ENCODE assay signal across 8 mouse cellular contexts in genomic region chr9:49798806-49799205, GRCm38 (mm10). TPM values are rescaled to one million over a fixed set of nuclear protein-coding genes. Genes with fewer than 3 reads are reported as not detected.
DNase-seq lines count a peak whose midpoint lies in the region; ATAC-seq and TF ChIP-seq lines count a peak whose summit lies in the region.

Gene Ncam1, minus strand, starts transcription at chr9:49798925.

- TF ChIP-seq POLR2A in heart, adult 2 months (IDR thresholded peaks at IDR 0.05; ENCODE audit: insufficient read depth, low read depth, low read length) = no peak
- TF ChIP-seq POLR2A in small intestine, adult 2 months (IDR thresholded peaks at IDR 0.05; ENCODE audit: low read depth, low read length) = no peak

- no peak for ATAC-seq in CD4-positive, CD25-positive, alpha-beta regulatory T cell, adult 4 months
- peak; percentile 72 for ATAC-seq in embryonic facial prominence, embryonic 12.5 days (ENCODE audit: insufficient number of reproducible peaks, insufficient read depth, low FRiP score, low TSS enrichment)
- peak; percentile 75 for ATAC-seq in midbrain, embryonic 11.5 days (ENCODE audit: low FRiP score)

- H3K4me1 ChIP-seq in embryonic facial prominence, embryonic 12.5 days = peaks cover 3% of the 10 kb centered on the region; the same call in 1 of the 2 replicates
- H3K4me1 ChIP-seq in heart, adult 2 months (ENCODE audit: control insufficient read depth, insufficient read depth, low read length) = no peaks in the 10 kb centered on the region
- H3K4me1 ChIP-seq in midbrain, embryonic 11.5 days (ENCODE audit: control insufficient read depth, insufficient read depth, low read length) = peaks cover 3% of the 10 kb centered on the region
- no peaks in the 10 kb centered on the region for H3K4me1 ChIP-seq in small intestine, adult 2 months (ENCODE audit: control insufficient read depth, insufficient read depth, insufficient read length, low read length)

- peak within 1 kb of the TSS; percentile 67 for H3K9ac ChIP-seq in embryonic facial prominence, embryonic 12.5 days
- H3K9ac ChIP-seq in heart, adult 2 months (ENCODE audit: low read depth, low read length) = peak within 1 kb of the TSS; percentile 54
- peak within 1 kb of the TSS; percentile 90 for H3K9ac ChIP-seq in midbrain, embryonic 11.5 days (ENCODE audit: low read length)

- no peaks in the 10 kb centered on the region for H3K36me3 ChIP-seq in embryonic facial prominence, embryonic 12.5 days
- H3K36me3 ChIP-seq in heart, adult 2 months (ENCODE audit: control insufficient read depth, insufficient read depth, low read length) = no peaks in the 10 kb centered on the region
- H3K36me3 ChIP-seq in midbrain, embryonic 11.5 days (ENCODE audit: control insufficient read depth, insufficient read depth, low read length) = no peaks in the 10 kb centered on the region
- H3K36me3 ChIP-seq in small intestine, adult 2 months (ENCODE audit: control insufficient read depth, insufficient read depth, low read length) = no peaks in the 10 kb centered on the region

- WGBS in embryonic facial prominence, embryonic 12.5 days = 0% methylated on average over 23 of the region's 23 CpGs
- under 1% methylated on average over 23 of the region's 23 CpGs for WGBS in heart, adult 2 months
- under 1% methylated on average over 23 of the region's 23 CpGs for WGBS in midbrain, embryonic 11.5 days
- 2% methylated on average over 23 of the region's 23 CpGs for WGBS in small intestine, adult 2 months

- DNase-seq in CD4-positive, CD25-positive, alpha-beta regulatory T cell, adult 2 months (ENCODE audit: low read depth, low spot score) = peak; percentile 22
- peak; percentile 73 to 78 for DNase-seq in heart, adult 2 months
- peak; percentile 69 for DNase-seq in kidney, adult 18-20 months
- DNase-seq in left cerebral cortex, postnatal 4 days = peak; percentile 97
- DNase-seq in midbrain, embryonic 11.5 days (ENCODE audit: low spot score, missing footprints) = peak; percentile 100

- H3K4me2 ChIP-seq in embryonic facial prominence, embryonic 12.5 days (replicated peaks) = peak within 1 kb of the TSS; percentile 94
- peak within 1 kb of the TSS; percentile 97 for H3K4me2 ChIP-seq in midbrain, embryonic 11.5 days

- peak within 1 kb of the TSS; percentile 67 for H3K4me3 ChIP-seq in embryonic facial prominence, embryonic 12.5 days
- peak within 1 kb of the TSS; percentile 56 for H3K4me3 ChIP-seq in heart, adult 2 months
- peak within 1 kb of the TSS; percentile 81 for H3K4me3 ChIP-seq in midbrain, embryonic 11.5 days (ENCODE audit: low read depth, low read length)
- peak within 1 kb of the TSS; percentile 67 for H3K4me3 ChIP-seq in small intestine, adult 2 months (ENCODE audit: low read depth, low read length)

- no peak for TF ChIP-seq EP300 in heart, adult 2 months (IDR thresholded peaks at IDR 0.05; ENCODE audit: insufficient read depth, low read depth, low read length)

- H3K9me3 ChIP-seq in embryonic facial prominence, embryonic 12.5 days = no peaks in the 10 kb centered on the region
- no peaks in the 10 kb centered on the region for H3K9me3 ChIP-seq in midbrain, embryonic 11.5 days (ENCODE audit: control insufficient read depth, low read length)

- H3K27me3 ChIP-seq in embryonic facial prominence, embryonic 12.5 days = 0 out of 2 replicates have a peak, but pooled peaks cover 6% of the 10 kb centered on the region
- H3K27me3 ChIP-seq in heart, adult 2 months (ENCODE audit: control insufficient read depth, insufficient read depth, low read length) = no peaks in the 10 kb centered on the region; the same call in 1 of the 2 replicates
- H3K27me3 ChIP-seq in midbrain, embryonic 11.5 days (ENCODE audit: control insufficient read depth, insufficient read depth, low read length) = peaks cover 2% of the 10 kb centered on the region; the same call in 1 of the 2 replicates
- H3K27me3 ChIP-seq in small intestine, adult 2 months (ENCODE audit: control insufficient read depth, insufficient read depth, low read length) = peaks cover 11% of the 10 kb centered on the region; the same call in 1 of the 2 replicates

- no peaks in the 10 kb centered on the region for H3K79me2 ChIP-seq in heart, adult 2 months (replicated peaks; ENCODE audit: control insufficient read depth, insufficient read depth, low read length)

- H3K27ac ChIP-seq in embryonic facial prominence, embryonic 12.5 days = peak within 1 kb of the TSS; percentile 72
- H3K27ac ChIP-seq in heart, adult 2 months = no peak within 1 kb of the TSS
- H3K27ac ChIP-seq in midbrain, embryonic 11.5 days (ENCODE audit: low read depth, low read length) = peak within 1 kb of the TSS; percentile 52
- no peak within 1 kb of the TSS for H3K27ac ChIP-seq in small intestine, adult 2 months (ENCODE audit: insufficient read depth, low read depth, low read length)

- TF ChIP-seq CTCF in heart, adult 2 months (IDR thresholded peaks at IDR 0.05) = no peak
- TF ChIP-seq CTCF in small intestine, adult 2 months (IDR thresholded peaks at IDR 0.05; ENCODE audit: extremely low read depth, insufficient read length, insufficient replicate concordance, low read depth, low read length) = no peak

- intact Hi-C loops in heart, adult 2 months (cut with DNase I) = loop anchor here (10.0 kb wide), 1 partner anchor 376 kb away; no protein-coding TSS in a partner anchor
- intact Hi-C loops in left cerebral cortex, postnatal 4 days (cut with DNase I) = loop anchor here (2.0 to 10.0 kb wide), 5 partner anchors 136 to 636 kb away; no protein-coding TSS in a partner anchor

RNA-seq across cellular contexts. Expression of gene Ncam1, which starts in this region (rescaled TPM):
- polyA plus RNA-seq in CD4-positive, CD25-positive, alpha-beta regulatory T cell, adult 4 months (2017; shearing (Covaris generic)) = under 1 TPM; 0.24 to 0.56 TPM
- 85.4 and 93.3 TPM in 2 replicates for polyA plus RNA-seq in embryonic facial prominence, embryonic 12.5 days (2016; fragmentation: Nextera tagmentation; extraction: Ambion mirVana)
- total RNA-seq in heart, adult 2 months (2021) = 1 to 10 TPM; 4.7 to 5.4 TPM
- polyA plus RNA-seq in heart, adult 2 months (2012; rRNA removed) = 4.0 and 4.1 TPM in 2 replicates
- 1,000 to 10,000 TPM; 1,041 to 1,075 TPM for total RNA-seq in left cerebral cortex, postnatal 4 days (2021)
- 107 and 109 TPM in 2 replicates for polyA plus RNA-seq in midbrain, embryonic 11.5 days (2014; fragmentation: Nextera tagmentation; extraction: Ambion mirVana)
- polyA plus RNA-seq in small intestine, adult 2 months (2012; rRNA removed) = 1.6 and 3.5 TPM in 2 replicates

Comparison
In these comparisons a context has a peak if more than half of its experiments do, and no peak if none do; other contexts are left out.
1. RNA of gene Ncam1 (total RNA-seq): 1,041 to 1,075 TPM in left cerebral cortex, postnatal 4 days; 4.7 to 5.4 TPM in heart, adult 2 months; every median in the first group is over 100 times any median in the second.
2. RNA of gene Ncam1 (polyA plus RNA-seq): 107 to 109 TPM in midbrain, embryonic 11.5 days and 85.4 to 93.3 TPM in embryonic facial prominence, embryonic 12.5 days; 4.0 to 4.1 TPM in heart, adult 2 months, 1.6 to 3.5 TPM in small intestine, adult 2 months and 0.24 to 0.56 TPM in CD4-positive, CD25-positive, alpha-beta regulatory T cell, adult 4 months; every median in the first group is over 10 times any median in the second.
3. DNase-seq: peak in every context shown above with its lines; median percentile 100 in midbrain, embryonic 11.5 days; 97 in left cerebral cortex, postnatal 4 days; 76 in heart, adult 2 months; 69 in kidney, adult 18-20 months; 22 in CD4-positive, CD25-positive, alpha-beta regulatory T cell, adult 2 months.
4. H3K27ac ChIP-seq: peak in embryonic facial prominence, embryonic 12.5 days (single experiment) and midbrain, embryonic 11.5 days (single experiment); none in heart, adult 2 months (single experiment) and small intestine, adult 2 months (single experiment).
5. Peak in every context shown above with its lines, with median percentiles within 50 percentile points of each other: H3K4me3 ChIP-seq and H3K9ac ChIP-seq.